Mouse (Mus musculus) mature B cell (primary cell): Measurements from ENCODE around the gene Arl15.

ENCODE experiments used
- in situ Hi-C: fragments of 300-500 bp; cut with MboI; formaldehyde crosslinking; loops from 2 replicates; pipeline ENCODE4 v1.14.3; 2019

The Arl15 gene

DNA sequence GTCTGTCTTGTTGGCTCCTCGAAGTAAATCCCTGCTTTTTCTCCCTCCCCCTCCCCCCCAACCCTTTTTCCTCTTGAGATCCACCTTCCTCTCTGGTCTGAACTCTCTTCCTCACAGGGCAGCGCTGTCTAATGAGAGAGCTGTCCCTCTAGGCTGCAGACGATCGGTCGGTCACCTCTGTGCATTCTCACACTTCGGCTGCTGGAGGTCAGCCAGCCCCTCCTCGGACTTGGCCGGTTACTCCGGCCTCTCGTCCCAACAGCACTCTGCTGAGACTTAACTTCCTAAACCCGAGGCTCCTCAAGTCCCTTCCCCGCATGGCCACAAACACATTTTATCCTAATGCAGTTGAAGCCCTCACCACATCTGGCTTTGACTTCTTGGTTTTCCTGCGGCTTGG, 77.5 kb downstream of the Arl15 start:
- in situ Hi-C loops: no loop called here

DNA sequence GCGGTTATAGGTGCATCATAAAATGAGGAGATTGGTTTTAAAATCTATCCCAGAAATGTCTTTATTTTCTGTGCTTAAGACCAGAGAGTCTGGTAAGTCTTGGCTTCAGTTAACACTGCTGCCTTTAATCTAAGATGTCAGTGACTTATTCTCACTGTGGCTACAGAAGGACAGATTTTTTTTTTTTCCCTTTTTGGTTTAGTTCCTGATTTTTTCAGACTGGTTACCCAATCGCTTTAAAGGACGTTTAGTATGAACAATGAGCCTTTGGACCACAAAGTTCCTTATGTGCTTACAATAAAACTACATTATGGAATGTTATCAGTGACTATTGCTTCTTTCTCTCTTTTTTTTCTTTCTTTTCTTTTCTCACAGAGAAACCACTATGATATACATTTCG, 81.4 kb downstream of the Arl15 start:
- in situ Hi-C loops: loop anchor here (25.0 kb wide), 1 partner anchor 912 kb away; no protein-coding TSS in a partner anchor

DNA sequence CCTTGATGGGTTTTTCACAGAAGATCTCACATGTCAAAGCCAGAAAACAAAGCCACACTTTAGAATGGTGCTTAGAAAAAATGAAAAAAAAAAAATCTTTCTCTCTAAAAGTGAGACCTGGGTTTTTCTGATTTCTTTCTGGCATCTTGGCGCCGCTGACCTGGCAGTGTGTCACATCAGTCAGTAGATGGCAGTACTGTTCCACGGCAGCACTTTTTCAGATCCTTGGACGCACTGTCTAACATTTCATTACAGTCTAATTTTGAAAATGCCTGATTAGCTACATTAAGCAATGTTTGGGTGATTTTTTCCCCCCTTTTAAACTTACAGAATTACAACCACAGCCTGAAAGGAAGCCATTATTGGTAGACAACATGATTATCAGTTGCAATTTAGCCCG, 83.1 kb downstream of the Arl15 start:
- in situ Hi-C loops: loop anchor here (25.0 kb wide), 1 partner anchor 910 kb away; no protein-coding TSS in a partner anchor

DNA sequence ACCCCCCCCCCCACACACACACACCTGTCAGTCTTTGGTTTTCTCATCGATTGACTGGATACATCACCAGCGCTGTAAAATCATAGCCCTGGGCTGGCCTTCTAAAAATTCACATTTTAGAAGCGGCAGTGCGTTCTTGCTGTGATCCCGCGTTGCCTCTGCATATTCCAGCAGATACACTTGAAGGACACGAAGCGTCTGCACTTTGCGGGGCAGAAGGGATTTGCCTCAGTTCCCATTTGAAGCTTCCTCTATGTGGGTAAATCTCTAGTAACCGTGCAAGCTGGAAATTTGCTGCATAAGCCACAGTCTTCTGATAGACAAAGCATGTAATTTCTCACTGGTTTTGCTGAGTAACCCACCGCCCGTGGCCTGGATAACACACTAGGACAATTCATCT, 84.3 kb downstream of the Arl15 start:
- in situ Hi-C loops: loop anchor here (25.0 kb wide), 1 partner anchor 909 kb away; no protein-coding TSS in a partner anchor

DNA sequence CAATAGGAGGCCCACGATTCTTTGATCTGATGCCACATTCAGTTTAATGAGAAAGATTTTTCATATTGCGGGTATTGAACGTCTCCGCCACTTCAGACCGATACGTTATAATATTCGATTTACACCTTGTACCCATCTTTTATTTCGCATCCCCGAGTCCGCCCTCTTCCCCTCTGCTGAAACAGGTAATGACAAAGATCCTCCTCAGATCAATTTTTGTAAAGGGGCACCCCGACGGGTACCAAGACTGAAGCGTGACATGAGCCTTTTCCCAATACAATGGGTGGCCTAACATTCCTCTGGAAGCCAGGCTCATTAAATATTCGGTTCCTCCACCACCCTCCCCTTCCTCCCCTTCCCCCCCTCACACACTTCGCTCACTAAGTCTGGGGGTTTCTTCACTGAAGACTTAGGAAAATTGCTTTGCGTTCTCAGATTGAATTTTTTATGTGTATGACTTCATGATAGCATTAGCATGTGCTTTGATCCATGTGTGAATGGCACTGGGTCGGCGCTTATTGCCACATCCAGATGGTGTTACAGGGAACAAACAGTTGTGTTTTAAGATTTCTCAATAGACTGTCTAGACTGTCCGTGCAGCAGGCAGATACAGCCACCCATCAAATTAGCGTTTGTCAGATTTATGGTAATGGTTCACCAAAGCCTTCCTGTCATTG, 85.5 kb downstream of the Arl15 start:
- in situ Hi-C loops: loop anchor here (25.0 kb wide), 1 partner anchor 908 kb away; no protein-coding TSS in a partner anchor

DNA sequence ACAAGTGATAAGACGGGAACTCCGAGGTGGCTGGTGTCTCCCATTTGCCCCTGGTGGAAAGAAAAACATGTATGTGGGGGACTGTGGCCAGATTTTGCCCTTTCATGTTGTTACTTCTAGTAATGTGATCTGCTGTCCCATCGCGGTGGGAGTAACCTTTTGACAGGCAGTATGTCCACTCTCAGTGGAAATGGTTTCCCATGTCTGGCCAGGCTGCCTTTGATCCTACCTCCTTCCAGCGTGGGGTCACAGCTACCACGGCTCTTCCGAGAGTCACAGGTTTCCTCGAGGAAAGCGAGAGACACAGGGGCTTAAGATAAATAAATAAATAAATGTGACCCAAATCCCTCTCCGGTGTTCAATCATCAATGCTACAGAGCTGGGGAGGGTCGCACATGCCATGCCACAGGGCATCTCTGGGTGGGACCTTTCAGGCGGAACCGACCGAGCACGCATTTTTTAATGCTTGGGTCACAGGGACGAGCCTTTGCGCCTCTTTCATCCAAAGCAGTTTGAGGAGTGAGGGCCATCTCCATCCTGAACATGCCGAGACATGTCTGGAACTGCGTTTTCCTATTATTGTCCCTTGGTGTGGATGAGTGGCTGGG, 86.4 kb downstream of the Arl15 start:
- in situ Hi-C loops: loop anchor here (25.0 kb wide), 1 partner anchor 907 kb away; no protein-coding TSS in a partner anchor

DNA sequence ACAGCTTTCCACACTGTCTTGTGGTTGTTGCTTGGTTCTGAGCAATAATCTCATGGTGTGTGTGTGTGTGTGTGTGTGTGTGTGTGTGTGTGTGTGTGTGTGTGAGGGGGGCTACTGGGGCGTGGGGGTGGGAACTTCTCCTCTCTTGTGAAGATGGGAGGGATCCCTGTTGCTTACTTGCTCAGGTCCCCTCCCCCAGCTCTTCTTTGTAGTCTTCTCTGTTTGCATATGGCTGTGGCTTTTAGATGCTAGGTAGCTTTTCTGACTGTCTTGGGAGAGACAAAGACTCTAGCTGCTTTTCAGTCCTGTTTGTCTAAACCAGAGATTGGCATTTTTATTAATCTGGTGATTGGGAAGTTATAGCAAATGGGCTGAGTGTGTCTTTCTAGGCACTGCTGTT, 88.7 kb downstream of the Arl15 start:
- in situ Hi-C loops: loop anchor here (25.0 kb wide), 1 partner anchor 904 kb away; no protein-coding TSS in a partner anchor

DNA sequence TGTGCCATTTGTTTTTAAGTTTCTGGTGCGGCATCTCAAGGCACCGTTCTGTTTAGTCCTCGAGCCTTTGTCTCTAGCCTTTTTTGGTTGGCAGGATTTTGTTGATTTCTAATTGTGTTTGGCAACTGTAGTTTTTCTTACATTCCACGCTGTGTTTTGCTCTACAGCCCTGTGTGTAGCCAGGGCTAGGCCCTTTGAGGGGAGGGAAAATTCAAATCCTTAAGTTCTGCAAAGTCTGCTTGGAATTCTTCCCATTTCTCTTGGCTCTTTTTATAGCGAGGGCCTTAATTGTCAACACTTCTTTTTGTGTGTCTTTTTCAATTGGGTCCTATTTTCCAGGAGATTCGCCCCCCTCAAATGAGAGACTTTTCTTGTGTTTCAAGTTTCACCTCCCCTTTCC, 92.8 kb downstream of the Arl15 start:
- in situ Hi-C loops: loop anchor here (25.0 kb wide), 1 partner anchor 900 kb away; no protein-coding TSS in a partner anchor

DNA sequence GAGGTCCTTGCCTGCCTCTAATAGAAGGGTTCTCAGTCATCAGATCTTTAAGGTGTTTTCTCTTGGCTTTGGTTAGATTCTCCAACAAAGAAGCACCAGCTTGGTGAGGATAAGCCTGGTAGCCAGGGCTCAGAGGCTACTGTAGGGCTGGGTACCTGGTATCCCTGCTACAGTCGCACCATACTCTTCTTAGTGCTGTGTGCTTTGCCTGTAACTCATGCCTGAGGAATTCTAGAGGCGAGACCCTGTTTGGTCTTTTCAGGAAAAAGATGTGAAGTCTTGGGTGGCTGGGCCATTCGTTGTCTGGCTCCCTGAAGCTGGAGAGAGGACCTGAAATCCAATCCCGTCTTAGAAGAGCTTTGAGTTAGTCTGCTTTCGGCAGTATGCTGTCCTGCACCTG, 93.8 kb downstream of the Arl15 start:
- in situ Hi-C loops: loop anchor here (25.0 kb wide), 1 partner anchor 899 kb away; no protein-coding TSS in a partner anchor

DNA sequence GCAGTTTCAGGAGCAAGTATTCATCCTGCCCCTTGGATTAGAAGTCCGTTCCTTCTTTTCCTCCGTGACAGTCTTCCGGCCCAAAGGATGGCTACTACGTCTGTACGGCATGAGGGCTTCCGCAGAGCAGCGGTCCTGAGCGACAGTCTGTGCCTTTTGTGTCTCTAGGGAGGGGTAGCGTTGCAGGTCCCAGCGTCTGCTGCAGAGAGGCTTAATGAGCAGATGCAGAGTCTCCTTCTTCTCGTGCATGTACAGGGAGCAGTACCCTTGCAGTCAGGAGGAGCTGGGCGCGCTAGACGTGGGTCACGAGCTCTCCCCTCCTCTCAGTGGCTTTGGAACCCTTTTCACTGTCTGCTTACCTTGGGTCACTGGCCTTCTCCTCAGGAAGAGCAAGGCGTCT, 94.4 kb downstream of the Arl15 start:
- in situ Hi-C loops: loop anchor here (25.0 kb wide), 1 partner anchor 899 kb away; no protein-coding TSS in a partner anchor

DNA sequence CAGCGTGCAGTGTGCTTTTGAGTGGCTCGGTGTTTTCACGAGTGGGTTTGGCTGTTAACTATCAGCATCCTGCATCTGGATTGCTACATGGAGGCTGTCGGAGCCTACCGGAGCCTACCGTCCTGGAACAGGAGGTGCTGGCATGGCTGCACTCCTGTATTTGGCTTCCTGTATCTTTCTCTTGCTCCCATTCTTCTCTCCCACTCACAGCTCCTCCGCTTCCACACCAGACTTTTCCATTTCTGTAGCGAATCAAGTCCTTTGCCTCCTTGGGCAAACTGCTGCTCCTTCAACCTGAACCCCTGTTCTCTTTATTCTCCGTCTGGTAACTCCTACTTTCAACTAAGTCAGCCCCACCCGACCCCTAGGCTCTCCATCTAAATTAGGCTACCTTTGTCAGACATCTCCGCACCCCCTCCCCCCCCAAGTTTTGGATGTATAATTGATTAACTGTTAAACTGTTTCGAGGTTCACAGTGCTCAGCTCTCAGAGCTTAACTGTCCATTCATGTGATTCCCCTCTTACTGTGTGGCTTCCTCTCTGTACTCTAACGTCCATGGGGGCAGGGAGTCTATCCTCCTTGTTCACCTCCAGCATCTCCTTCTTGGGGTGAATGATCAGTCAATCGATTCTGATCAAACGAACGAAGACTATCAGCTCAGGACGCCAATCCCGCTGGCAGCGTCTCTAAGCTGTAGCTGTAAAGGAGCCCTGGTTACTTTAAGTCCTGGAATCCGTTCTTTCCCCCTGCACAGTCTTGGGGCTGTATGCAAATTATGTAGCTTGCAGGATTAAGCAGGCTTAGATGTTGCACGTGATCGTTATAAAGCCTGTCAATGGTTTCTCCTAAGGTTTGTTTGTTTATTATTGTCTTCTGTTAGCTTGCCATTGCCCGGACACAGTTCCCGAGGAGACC, 95.1 kb downstream of the Arl15 start:
- in situ Hi-C loops: loop anchor here (25.0 kb wide), 1 partner anchor 898 kb away; no protein-coding TSS in a partner anchor

DNA sequence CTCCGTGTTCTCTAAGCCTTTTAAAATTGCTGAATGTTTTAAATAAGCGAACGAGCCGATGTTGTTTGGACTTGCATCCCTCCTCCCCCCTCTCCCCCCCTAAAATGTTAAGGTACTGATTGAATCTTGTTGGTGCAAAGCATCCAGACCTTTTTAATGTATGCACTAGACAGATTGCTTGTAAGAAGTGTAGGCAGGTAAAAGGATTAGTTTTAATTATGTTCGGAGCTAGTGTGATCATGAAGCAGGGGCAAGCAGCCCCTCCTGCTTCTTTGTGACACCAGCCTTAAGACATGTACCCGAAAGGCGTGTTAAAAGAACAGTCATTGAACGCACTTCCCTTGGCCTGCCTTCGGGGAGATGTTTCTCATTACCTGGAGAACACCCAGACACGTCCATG, 102.4 kb downstream of the Arl15 start:
- in situ Hi-C loops: loop anchor here (25.0 kb wide), 1 partner anchor 891 kb away; no protein-coding TSS in a partner anchor

DNA sequence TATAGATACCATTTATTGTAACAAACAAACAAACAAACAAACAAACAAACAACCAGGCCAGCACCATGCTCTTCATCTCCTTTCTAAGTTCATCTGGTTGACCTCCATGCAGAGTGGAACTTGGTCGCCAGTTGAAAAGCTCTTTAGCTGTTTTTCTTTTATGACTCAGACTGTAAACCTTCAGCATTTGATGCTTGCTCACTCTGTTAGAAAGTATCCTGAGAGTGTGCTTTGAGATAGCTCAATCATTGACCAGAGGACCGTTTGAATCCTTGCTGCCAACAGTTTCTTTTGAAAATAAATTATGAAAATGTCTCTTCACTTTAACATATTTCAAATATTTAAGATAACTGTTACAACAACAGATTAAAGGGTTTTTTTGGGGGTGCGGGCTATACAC, 103.2 kb downstream of the Arl15 start:
- in situ Hi-C loops: loop anchor here (25.0 kb wide), 1 partner anchor 890 kb away; no protein-coding TSS in a partner anchor

DNA sequence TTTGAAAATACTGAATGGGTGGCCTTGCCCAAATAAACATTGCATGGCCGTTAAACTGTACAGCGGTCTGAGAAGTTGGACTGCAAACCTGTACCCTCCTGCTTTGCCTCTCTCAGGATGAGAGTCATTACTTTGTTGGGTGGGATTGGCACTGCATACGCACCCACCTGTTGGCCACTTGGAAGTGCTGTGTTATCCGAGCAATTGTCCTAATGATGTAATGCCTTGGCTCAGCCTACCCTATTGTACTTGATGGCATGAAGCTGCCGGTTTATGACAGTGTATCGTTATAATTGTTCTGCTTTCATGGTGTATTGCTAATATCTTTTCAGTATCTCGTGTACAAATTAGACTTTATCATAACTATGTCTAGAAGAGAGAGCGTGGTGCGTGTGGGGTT, 103.6 kb downstream of the Arl15 start:
- in situ Hi-C loops: loop anchor here (25.0 kb wide), 1 partner anchor 889 kb away; no protein-coding TSS in a partner anchor

DNA sequence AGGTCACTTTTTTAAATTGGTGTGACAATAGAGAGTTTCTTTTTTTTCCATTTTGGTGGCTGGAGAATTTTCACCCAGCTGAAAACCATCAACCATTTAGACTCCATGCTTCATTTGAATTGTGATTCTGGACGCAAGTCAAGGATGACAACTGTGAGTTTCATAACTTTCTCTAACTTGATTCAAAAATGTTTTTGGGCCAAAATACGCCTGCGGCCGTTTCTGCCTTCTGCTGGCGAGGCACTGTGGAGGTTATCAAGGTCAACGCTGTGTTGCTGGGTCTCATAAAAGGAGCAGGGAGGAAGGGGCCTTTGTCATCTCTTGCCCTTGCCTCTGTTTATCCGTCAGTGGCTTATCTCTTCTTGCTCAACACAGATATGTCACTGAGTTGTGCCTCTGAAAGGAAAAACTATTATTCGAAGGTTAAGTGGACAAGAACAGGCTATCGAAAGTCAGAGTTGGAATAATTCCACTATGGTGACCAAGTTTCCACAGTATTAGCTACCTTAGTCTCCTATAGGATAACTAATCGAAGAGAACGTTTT, 106.8 kb downstream of the Arl15 start:
- in situ Hi-C loops: no loop called here

DNA sequence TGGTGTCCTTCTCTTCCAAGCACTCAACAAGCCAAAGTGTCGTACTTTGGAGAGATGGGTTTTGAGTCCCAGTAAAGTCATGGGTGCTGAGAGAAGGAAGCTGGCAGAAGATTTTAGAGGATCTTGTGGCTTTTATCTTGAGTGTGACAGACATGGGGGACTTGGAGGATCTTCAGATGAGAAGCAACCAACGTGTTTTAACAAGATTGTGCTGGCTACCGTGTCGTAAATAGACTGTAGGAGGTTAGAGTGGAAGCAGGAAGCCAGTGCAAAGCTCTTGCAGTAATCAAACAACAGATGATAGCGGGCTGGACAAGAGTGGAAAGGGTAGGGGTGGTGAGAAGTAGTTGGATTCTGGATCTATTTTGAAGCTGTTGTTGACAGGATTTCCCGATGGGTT, 109.0 kb downstream of the Arl15 start:
- in situ Hi-C loops: no loop called here

DNA sequence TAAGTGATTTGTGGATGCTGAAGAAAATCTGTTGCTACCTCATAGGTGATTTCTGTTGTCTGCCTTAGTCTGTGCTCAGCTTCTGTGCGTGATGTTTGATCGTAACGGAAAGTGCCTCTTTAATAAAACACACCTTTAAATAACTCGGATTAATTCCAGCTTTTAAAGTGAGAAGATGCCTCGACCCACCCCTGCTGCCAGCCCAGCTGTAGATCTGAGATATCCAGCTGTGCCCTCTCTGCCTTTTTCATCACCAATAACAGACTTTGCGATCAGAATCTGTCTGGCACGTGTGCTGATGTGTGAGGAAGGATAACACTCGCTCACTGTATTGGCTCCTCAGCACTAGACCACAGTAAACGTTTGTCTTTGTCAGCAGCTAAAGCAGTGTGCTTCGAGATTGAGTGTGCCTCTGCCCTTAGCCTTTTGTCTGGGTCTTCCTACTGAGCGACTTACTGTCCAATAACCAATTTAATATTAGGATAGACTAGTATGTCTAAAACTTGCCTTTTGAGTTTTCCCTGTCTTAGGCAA, 117.7 kb downstream of the Arl15 start:
- in situ Hi-C loops: no loop called here

DNA sequence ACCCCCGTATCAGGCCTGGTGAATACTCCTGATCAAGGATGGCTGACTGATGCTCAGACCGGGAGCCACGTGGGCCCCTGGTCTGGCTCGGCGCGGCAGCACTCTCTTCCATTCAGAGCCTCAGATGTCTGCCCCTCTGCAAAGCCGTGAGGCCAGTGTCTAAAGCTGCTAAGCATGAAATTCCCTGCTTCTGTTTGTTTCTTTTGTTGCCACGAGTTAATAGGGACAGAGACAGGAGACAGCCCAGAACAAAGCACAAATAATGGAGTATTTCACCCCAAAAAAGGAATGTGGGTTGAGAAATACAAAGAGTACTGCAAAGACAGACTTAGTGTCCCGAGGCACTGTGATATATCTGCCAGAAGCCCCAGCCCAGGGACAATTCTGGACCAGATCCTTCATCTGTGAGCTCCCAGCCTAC, 120.3 kb downstream of the Arl15 start:
- in situ Hi-C loops: no loop called here

DNA sequence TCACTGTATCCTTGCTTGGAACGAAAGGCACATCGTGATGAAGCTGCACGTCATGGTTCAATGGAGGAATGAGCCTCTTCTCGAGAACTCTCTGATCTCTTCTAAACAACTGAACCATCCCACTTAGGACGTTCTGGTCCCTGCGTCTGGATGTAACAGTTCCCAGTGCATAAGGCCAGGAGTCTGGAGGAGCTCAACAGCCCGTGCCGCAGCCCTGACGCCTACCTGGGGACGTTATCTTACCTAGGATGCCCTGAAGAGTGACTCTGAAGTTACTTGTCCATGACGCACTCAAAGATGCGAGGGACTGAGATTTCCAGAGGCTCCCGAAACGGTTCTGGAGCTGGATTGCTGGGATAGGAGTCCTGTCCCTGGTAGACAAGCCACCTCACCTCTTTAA, 121.4 kb downstream of the Arl15 start:
- in situ Hi-C loops: no loop called here

DNA sequence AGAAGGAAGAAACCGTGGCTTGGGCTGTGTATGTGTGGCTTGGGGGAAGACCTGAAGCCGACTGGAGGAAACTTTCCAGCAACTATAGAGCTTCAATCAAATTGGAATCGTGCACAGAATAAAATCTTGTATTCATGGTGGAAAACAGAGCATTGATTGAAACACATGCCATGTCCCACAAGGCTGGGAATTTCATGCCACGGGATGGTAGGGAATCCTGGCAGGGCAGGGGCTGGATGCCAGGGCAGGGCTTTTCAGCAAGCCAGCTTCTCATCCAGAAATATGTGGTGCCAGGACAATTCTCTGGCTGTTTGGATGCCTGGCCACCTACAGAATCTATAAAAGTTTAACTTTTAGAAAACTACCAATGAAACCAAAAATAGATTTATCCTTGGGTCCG, 122.5 kb downstream of the Arl15 start:
- in situ Hi-C loops: no loop called here

DNA sequence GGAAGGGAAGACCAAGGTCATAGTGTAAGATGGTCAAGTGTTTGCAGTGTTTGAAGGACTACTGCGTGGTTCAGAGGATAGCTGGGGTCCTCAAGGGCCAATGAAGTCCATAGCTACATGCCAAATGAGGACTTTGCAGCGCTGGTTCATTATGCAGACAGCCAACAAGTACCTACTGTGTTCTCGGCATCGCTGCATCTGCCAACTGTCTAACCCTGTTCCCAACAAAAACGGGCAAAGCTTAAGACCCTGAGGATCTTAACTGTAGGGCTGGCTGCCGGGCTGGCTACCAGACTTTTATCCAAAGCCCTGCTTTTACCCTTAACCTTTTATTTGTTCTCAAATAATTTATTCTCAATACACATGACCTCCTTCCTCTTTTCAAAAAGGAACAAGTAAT, 123.1 kb downstream of the Arl15 start:
- in situ Hi-C loops: no loop called here
